Mouse (Mus musculus): ENCODE results near the gene Iqsec1. TPM values are rescaled to one million over a fixed set of nuclear protein-coding genes. Genes with fewer than 3 reads are reported as not detected.

Iqsec1 gene
- polyA plus RNA-seq, 1 experiment from 2014 or later, result 17.4 TPM

GRCm38 (mm10) chr6:90621584-90621890 lies 366.9 kb downstream of the Iqsec1 start:
- no peak overlapping the region for H3K4me3 ChIP-seq (ENCODE audit: low read depth, low read length)
- H3K27me3 ChIP-seq (replicated peaks; ENCODE audit: control insufficient read depth, insufficient read depth, low read length), result no peaks in the 10 kb centered on the region
- no peak overlapping the region for H3K27ac ChIP-seq (replicated peaks; ENCODE audit: low read depth, low read length)
- no peak overlapping the region for H3K9ac ChIP-seq (ENCODE audit: low read depth, low read length)
- no peak for DNase-seq (ENCODE audit: low spot score)
- H3K4me1 ChIP-seq (ENCODE audit: control insufficient read depth, insufficient read depth, low read length), result no peaks in the 10 kb centered on the region
- ATAC-seq (ENCODE audit: low read depth), result no peak
- 56% methylated on average over 6 of the region's 6 CpGs for WGBS
- H3K9me3 ChIP-seq (ENCODE audit: control insufficient read depth, low read length), result no peaks in the 10 kb centered on the region
- no peaks in the 10 kb centered on the region for H3K36me3 ChIP-seq (ENCODE audit: control insufficient read depth, insufficient read depth, low read length)
- no peak overlapping the region for H3K4me2 ChIP-seq (ENCODE audit: low read depth, low read length)

DNA sequence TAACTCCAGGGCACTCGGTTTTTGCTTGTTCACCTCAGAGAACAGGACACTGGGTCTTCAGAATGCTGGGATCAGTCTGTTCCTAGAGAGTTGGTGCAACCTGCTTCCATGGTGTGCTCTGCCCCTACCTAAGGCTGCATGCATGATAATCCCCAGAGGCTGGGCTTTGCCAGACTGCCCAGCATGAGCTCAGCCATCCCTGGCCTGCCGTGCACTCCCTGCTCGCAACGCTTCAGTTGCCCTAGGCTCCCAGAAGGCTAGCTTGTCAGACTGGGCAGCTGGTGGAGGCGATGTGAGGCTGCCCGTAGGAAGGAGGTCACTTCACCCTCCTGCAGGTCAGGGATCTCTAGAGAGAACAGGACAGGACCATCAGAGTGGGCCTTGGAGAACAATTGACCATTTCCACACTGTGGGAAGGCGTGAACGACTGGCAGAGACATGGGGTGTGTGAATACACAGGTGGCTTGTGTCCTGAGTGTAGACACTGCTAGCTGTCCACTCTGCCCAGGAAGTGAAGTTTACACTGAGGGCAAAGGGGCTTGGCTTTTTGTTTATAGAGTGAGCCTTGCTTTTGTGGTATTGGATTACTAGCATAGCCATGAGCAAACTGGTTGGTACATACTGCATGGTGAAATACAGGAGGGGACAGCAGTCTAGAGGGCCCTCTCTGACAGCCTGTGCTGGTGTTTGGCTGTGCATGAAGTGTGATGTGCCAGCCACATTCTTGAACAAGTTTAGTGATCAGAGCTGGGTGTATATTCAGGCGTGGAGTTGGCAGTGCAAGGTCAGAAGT lies 367.5 kb downstream of the Iqsec1 start:
- DNase-seq (ENCODE audit: low spot score) (no peak), ATAC-seq (ENCODE audit: low read depth) (no peak)
- H3K36me3 ChIP-seq (ENCODE audit: control insufficient read depth, insufficient read depth, low read length), result no peaks in the 10 kb centered on the region
- H3K27me3 ChIP-seq (replicated peaks; ENCODE audit: control insufficient read depth, insufficient read depth, low read length), result no peaks in the 10 kb centered on the region
- 47% methylated on average over 9 of the region's 9 CpGs for WGBS
- H3K4me1 ChIP-seq (ENCODE audit: control insufficient read depth, insufficient read depth, low read length), result no peaks in the 10 kb centered on the region
- H3K4me3 ChIP-seq (ENCODE audit: low read depth, low read length), result no peak overlapping the region
- no peak overlapping the region for H3K27ac ChIP-seq (replicated peaks; ENCODE audit: low read depth, low read length)
- no peak overlapping the region for H3K4me2 ChIP-seq (ENCODE audit: low read depth, low read length)
- no peak overlapping the region for H3K9ac ChIP-seq (ENCODE audit: low read depth, low read length)
- no peaks in the 10 kb centered on the region for H3K9me3 ChIP-seq (ENCODE audit: control insufficient read depth, low read length)

DNA sequence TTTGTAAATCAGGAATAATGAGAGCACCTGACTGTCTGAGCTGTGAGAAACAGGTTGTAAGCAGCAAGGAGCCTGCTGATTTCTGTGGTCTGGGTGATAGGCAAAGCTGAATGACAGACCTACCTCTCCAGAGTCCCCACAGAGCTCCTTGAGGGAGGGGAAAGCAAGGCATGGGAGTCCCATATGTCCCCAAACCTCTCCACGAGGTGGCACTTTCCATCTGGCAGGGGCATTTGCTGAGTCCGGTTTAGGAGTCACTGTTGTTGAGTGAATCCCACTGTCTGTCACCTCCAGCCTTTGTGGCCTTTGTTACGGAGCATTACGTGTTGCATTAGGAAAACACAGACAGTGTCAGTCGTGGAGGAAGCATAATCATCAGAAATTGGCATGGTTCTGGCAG lies 368.5 kb downstream of the Iqsec1 start:
- DNase-seq (ENCODE audit: low spot score) (no peak), ATAC-seq (ENCODE audit: low read depth) (no peak)
- no peak overlapping the region for H3K9ac ChIP-seq (ENCODE audit: low read depth, low read length)
- no peaks in the 10 kb centered on the region for H3K9me3 ChIP-seq (ENCODE audit: control insufficient read depth, low read length)
- H3K4me2 ChIP-seq (ENCODE audit: low read depth, low read length), result no peak overlapping the region
- H3K27me3 ChIP-seq (replicated peaks; ENCODE audit: control insufficient read depth, insufficient read depth, low read length), result no peaks in the 10 kb centered on the region
- WGBS, result 74% methylated on average over 5 of the region's 5 CpGs
- H3K4me1 ChIP-seq (ENCODE audit: control insufficient read depth, insufficient read depth, low read length), result no peaks in the 10 kb centered on the region
- H3K27ac ChIP-seq (replicated peaks; ENCODE audit: low read depth, low read length), result no peak overlapping the region
- no peak overlapping the region for H3K4me3 ChIP-seq (ENCODE audit: low read depth, low read length)
- H3K36me3 ChIP-seq (ENCODE audit: control insufficient read depth, insufficient read depth, low read length), result no peaks in the 10 kb centered on the region

DNA sequence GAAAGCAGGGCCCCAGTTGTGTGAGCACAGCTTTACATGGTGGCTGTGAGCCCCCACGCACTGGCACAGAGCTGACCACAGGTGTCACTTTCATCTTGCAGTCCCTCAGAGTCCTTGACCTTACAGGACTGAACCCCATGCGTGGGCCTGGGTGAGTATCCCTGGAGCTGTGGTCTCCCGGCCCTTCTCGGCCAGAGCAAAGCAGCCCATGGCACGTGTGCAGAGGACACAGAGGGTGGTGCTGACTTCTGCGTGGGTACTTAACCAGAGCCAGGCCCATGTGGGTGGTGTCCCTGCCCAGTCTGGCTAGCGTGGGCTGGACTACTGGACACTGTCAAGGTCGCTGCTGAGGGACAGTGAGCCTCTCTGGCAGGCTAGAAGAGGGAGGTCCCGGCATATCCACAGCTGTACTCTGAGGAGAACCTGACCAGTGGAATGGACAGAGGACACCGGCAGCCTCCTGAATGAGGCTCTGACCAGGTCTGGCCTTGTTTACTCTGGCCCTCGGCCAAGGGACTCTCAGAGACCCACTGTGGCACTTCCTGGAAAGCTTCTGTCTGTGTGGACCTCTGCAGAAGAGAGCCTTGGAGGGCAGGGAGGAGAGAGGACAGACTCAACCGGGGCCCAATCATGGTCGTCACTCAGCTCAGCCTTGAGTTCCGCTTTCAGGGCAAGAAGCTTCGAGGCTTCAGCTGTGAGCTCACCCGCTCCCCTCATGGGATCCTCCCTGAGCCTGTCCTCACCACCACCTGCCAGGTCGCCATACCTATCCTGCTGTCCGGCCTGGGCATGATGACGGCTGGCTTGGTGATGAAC lies 369.5 kb downstream of the Iqsec1 start:
- no peak overlapping the region for H3K4me2 ChIP-seq (ENCODE audit: low read depth, low read length)
- H3K4me3 ChIP-seq (ENCODE audit: low read depth, low read length), result no peak overlapping the region
- no peak overlapping the region for H3K9ac ChIP-seq (ENCODE audit: low read depth, low read length)
- 75% methylated on average over 17 of the region's 19 CpGs for WGBS
- H3K36me3 ChIP-seq (ENCODE audit: control insufficient read depth, insufficient read depth, low read length), result no peaks in the 10 kb centered on the region
- H3K9me3 ChIP-seq (ENCODE audit: control insufficient read depth, low read length), result no peaks in the 10 kb centered on the region
- H3K4me1 ChIP-seq (ENCODE audit: control insufficient read depth, insufficient read depth, low read length), result no peaks in the 10 kb centered on the region
- no peak overlapping the region for H3K27ac ChIP-seq (replicated peaks; ENCODE audit: low read depth, low read length)
- DNase-seq (ENCODE audit: low spot score) (peak; percentile 32), ATAC-seq (ENCODE audit: low read depth) (no peak)
- no peaks in the 10 kb centered on the region for H3K27me3 ChIP-seq (replicated peaks; ENCODE audit: control insufficient read depth, insufficient read depth, low read length)

- Histone ChIP-seq H3K9ac (ENCODE audit: low read depth, low read length) (no peak overlapping the region), H3K27ac (replicated peaks; ENCODE audit: low read depth, low read length) (no peak overlapping the region), H3K36me3 (ENCODE audit: control insufficient read depth, insufficient read depth, low read length) (no peaks in the 10 kb centered on the region), H3K4me3 (ENCODE audit: low read depth, low read length) (no peak overlapping the region), H3K4me2 (ENCODE audit: low read depth, low read length) (no peak overlapping the region), H3K9me3 (ENCODE audit: control insufficient read depth, low read length) (no peaks in the 10 kb centered on the region), H3K4me1 (ENCODE audit: control insufficient read depth, insufficient read depth, low read length) (no peaks in the 10 kb centered on the region), H3K27me3 (replicated peaks; ENCODE audit: control insufficient read depth, insufficient read depth, low read length) (no peaks in the 10 kb centered on the region)
- WGBS, result 70% methylated on average over 4 of the region's 4 CpGs
- ATAC-seq (ENCODE audit: low read depth), result no peak
- DNase-seq (ENCODE audit: low spot score), result no peak
These were observed 370.2 kb downstream of the Iqsec1 start for GRCm38 (mm10) chr6:90618274-90618673.

- no peaks in the 10 kb centered on the region for H3K36me3 ChIP-seq (ENCODE audit: control insufficient read depth, insufficient read depth, low read length)
These were observed 372.0 kb downstream of the Iqsec1 start for GRCm38 (mm10) chr6:90616481-90616880.

DNA sequence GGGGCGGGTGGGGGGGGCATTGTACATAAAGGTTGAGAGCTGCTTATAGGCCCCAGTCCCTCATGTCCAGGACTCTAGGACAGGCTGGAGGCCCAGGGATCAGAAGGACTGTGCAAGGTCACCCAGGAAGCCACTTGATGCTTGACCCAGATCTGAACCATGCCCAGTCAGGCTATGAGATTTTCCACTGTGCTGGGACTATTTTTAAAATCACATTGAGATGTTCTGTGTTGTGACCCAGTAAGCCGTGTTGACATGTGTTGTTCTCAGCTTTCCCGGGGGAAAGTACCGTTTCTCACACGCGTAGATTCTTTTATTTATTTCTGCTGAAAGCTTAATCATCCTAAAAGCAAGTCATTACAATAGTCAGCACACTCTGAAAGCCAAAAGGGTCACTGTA lies 372.5 kb downstream of the Iqsec1 start:
- no peaks in the 10 kb centered on the region for H3K4me1 ChIP-seq (ENCODE audit: control insufficient read depth, insufficient read depth, low read length)
- ATAC-seq (ENCODE audit: low read depth) (no peak), DNase-seq (ENCODE audit: low spot score) (no peak)
- no peak overlapping the region for H3K4me2 ChIP-seq (ENCODE audit: low read depth, low read length)
- no peak overlapping the region for H3K4me3 ChIP-seq (ENCODE audit: low read depth, low read length)
- H3K36me3 ChIP-seq (ENCODE audit: control insufficient read depth, insufficient read depth, low read length), result no peaks in the 10 kb centered on the region
- H3K27me3 ChIP-seq (replicated peaks; ENCODE audit: control insufficient read depth, insufficient read depth, low read length), result no peaks in the 10 kb centered on the region
- no peaks in the 10 kb centered on the region for H3K9me3 ChIP-seq (ENCODE audit: control insufficient read depth, low read length)
- 75% methylated on average over 6 of the region's 6 CpGs for WGBS
- H3K27ac ChIP-seq (replicated peaks; ENCODE audit: low read depth, low read length), result no peak overlapping the region
- no peak overlapping the region for H3K9ac ChIP-seq (ENCODE audit: low read depth, low read length)

More at GRCm38 (mm10) chr6:90616481-90616880, 372.0 kb downstream of the Iqsec1 start:
- Histone ChIP-seq H3K9ac (ENCODE audit: low read depth, low read length) (no peak overlapping the region), H3K27ac (replicated peaks; ENCODE audit: low read depth, low read length) (no peak overlapping the region), H3K4me1 (ENCODE audit: control insufficient read depth, insufficient read depth, low read length) (no peaks in the 10 kb centered on the region), H3K4me2 (ENCODE audit: low read depth, low read length) (no peak overlapping the region), H3K27me3 (replicated peaks; ENCODE audit: control insufficient read depth, insufficient read depth, low read length) (no peaks in the 10 kb centered on the region), H3K4me3 (ENCODE audit: low read depth, low read length) (no peak overlapping the region), H3K9me3 (ENCODE audit: control insufficient read depth, low read length) (no peaks in the 10 kb centered on the region)
- WGBS, result 85% methylated on average over 6 of the region's 6 CpGs
- DNase-seq (ENCODE audit: low spot score) (no peak), ATAC-seq (ENCODE audit: low read depth) (no peak)

GRCm38 (mm10) chr6:90615362-90615761 lies 373.1 kb downstream of the Iqsec1 start:
- Histone ChIP-seq H3K27ac (replicated peaks; ENCODE audit: low read depth, low read length) (no peak overlapping the region), H3K9me3 (ENCODE audit: control insufficient read depth, low read length) (no peaks in the 10 kb centered on the region), H3K4me1 (ENCODE audit: control insufficient read depth, insufficient read depth, low read length) (no peaks in the 10 kb centered on the region), H3K9ac (ENCODE audit: low read depth, low read length) (no peak overlapping the region), H3K4me3 (ENCODE audit: low read depth, low read length) (no peak overlapping the region), H3K27me3 (replicated peaks; ENCODE audit: control insufficient read depth, insufficient read depth, low read length) (no peaks in the 10 kb centered on the region), H3K36me3 (ENCODE audit: control insufficient read depth, insufficient read depth, low read length) (no peaks in the 10 kb centered on the region), H3K4me2 (ENCODE audit: low read depth, low read length) (no peak overlapping the region)
- no peak for DNase-seq (ENCODE audit: low spot score)
- ATAC-seq (ENCODE audit: low read depth), result no peak
- 74% methylated on average over 7 of the region's 7 CpGs for WGBS

Measured in embryonic facial prominence, embryonic 14.5 days (tissue).